Mouse (Mus musculus): ENCODE results near the gene Dync1li1.

Dync1li1 gene

DNA sequence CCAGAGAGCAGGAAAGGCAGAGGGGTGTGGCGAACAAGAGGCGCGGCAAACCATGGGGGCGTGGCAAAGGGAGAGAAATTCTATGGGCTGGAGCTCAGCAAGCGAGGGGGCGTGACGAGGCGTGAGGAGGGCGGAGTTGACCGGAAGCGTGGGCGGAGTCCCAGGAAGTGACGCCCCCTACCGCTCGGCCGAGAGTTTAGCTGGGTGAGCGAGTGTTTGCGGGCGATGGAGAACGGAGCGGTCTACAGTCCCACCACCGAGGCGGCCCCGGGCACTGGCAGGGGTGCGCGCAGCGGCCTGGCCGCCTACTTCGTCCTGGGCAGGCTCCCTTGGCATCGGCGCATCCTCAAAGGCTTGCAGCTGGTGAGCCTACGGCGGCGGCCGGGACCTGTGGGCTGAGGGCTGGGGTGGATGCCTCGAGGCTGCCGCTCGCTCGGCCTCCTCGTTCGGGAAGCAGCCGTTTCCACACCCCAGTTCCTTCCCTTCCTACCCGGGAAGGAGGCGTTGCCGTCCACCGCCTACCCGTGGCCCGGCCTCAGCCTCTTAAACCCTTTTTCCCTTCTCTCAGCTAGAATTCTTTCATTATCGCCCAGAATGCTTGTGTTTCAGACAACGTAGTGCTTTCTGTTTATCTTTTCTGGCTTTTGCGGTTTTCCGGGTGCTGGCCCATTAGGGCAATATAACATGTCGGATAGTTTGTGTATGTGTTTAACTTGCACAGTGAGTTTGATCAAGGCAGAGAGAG lies 42.6 kb downstream of the Dync1li1 start, which contains the start of gene Cmtm6:
Cmtm6 (plus strand) TSS at position 106 of the 745 bp plus-strand sequence.
- peak; percentile 100 for DNase-seq

- DNase-seq, result peak; percentile 66 to 68
These were observed 43.5 kb downstream of the Dync1li1 start for GRCm38 (mm10) chr9:114731871-114732682.

DNA sequence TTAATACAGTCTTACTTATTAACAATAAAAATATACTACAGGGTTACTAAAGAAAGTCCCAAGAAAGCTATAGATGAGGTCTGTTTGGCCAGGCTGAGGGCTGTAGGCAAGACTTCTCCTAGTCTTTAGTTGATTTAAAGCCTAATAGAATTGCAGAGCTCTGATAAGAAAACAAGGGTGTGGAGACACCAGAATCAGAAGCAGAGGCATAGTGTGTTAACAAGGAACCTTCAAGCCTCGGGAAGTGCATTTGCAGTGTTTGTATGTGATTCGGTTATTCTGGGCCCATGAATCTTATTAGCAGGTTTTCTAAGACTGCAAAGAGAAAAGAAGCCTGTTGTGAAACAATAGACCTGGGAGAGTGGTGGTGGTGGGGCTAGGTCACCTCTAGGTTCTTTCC lies 44.6 kb downstream of the Dync1li1 start:
- no peak for DNase-seq

GRCm38 (mm10) chr9:114736442-114736841 lies 47.9 kb downstream of the Dync1li1 start:
- DNase-seq, result no peak

DNA sequence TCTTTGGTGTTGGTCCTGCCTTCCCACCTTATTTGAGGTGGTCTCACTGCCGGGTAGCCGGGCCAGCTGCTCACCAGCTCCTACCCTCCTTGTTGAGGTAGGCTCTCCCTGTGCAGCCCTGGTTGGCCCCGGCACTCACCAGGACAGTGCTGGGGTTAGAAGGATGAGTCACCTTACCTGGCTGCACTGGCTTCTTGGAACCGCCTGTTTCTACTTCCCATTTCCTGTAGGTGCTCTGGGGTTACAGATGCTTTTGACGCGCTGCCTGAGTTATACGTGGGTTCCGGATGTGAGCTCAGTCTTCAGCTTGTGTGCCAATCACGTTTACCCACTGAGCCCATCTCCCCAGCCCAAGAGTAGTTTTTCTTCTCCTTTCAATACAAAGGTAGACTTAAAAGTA lies 51.7 kb downstream of the Dync1li1 start:
- DNase-seq, result no peak

- peak; percentile 56 to 63 for DNase-seq
These were observed 54.1 kb downstream of the Dync1li1 start for GRCm38 (mm10) chr9:114742731-114743130.

DNA sequence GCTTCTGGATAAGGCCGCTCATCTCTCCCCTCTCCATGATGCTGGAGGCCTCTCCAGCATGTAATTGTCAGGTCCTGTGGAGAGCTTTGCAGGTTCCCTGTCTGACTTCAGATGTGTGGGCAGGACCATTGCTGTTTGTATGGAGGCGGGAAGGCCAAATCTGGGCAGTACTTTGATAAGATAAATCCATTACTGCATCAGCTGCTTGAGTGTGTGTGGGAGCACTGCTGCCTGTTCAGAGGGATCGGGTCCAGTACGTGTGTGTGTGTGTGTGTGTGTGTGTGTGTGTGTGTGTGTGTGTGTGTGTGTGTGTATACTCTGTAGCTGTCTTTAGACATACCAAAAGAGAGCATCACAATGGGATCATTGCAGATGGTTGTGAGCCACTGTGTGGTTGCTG lies 56.6 kb downstream of the Dync1li1 start:
- no peak for DNase-seq

- no peak for DNase-seq
These were observed 57.1 kb downstream of the Dync1li1 start for GRCm38 (mm10) chr9:114745654-114746053.

GRCm38 (mm10) chr9:114747012-114747411 lies 58.4 kb downstream of the Dync1li1 start:
- no peak for DNase-seq

- no peak for DNase-seq
These were observed 58.9 kb downstream of the Dync1li1 start for GRCm38 (mm10) chr9:114747466-114747865.

GRCm38 (mm10) chr9:114751582-114751981 lies 63.0 kb downstream of the Dync1li1 start:
- no peak for DNase-seq

- DNase-seq, result peak in 1 of 2 experiments; percentile 76
These were observed 63.7 kb downstream of the Dync1li1 start for GRCm38 (mm10) chr9:114752311-114752710.

DNA sequence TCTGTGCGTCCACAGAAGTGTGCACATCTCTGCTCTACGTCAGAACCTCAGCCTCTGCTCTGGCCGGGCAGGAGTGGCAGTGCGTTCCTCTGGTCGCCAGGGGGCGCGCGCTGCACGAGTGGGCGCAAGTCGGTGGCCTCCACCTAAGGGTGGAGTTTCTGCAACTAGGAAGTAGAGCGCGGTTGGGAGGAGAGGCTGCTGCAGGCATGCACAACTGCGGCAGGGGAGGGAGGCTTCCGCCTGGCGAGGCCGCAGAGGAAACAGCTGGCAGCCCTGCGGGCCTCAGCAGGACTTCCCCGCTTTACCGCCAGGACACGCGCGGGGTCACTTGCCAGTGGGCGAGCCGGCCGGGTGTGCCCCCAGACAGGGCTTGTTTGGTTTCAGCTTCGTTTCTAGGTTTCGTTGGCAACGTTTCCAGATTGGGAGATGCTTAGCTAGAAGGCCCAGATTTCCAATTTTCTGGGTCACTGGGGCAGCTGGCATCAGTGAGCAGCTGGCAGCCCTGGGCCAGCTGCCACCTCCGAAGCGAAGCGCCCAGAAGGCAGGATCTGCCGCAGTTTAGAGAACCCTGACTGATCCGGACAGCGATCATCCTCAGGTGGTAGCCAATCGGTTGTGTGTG lies 64.4 kb downstream of the Dync1li1 start:
- DNase-seq, result peak; percentile 98 to 99

DNA sequence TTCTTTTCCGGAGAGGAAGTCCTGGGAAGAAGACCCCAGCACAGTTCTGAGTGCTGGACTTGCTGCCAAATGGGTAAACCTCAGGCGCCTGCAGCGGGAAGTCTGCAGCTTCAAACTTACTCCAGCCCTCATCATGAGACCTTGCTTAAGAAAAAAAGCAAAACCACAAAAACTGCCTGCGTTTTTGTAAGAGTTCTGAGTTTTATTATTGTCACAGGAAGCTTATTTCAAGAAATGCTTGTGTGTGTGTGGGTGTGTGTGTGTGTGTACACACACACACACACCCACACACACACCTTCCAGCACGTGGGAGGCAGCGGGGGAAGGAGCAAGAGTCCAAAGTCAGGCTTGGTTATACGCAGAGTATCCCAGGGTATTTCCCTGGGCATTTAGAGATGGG lies 69.7 kb downstream of the Dync1li1 start:
- no peak for DNase-seq

DNA sequence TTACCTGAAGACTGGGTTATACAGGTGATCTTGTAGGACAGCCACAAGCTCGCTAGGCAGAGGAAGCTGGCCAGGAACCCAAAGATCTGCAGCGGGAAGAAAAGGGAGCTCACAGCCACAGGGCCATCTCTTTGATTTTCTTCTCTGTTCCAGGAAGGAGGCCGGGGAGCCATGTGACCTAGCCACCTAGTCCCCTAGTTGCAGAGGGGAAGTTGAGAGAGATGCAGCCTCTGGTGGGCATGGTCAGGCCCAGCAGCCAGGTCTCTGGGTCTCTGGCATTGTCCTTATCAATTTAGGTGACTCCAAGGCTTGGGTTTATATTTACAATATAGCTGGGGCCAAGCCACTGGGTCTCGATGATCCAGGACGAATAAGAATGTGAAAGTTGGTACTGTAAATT lies 70.2 kb downstream of the Dync1li1 start:
- no peak for DNase-seq

DNA sequence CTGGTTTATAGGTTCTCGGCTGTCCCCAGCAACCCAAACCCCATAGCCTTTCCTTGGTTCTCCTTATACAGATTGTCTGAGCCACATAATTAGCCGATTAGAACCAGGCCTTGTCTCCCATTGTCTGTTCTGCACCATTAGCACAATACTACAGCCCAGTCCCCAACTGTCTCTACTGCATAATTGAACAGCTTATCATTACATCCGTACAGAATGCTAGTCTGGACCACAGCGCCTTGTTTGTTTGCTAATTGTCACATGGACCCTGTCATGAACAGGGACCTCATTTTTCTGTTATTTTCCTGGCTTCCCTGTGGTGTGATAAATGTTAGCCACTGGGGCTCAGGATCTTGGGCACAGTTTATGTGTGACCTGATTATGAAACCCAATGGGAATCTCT lies 71.3 kb downstream of the Dync1li1 start:
- DNase-seq, result no peak

GRCm38 (mm10) chr9:114760353-114760752 lies 71.8 kb downstream of the Dync1li1 start:
- peak; percentile 31 to 51 for DNase-seq

DNA sequence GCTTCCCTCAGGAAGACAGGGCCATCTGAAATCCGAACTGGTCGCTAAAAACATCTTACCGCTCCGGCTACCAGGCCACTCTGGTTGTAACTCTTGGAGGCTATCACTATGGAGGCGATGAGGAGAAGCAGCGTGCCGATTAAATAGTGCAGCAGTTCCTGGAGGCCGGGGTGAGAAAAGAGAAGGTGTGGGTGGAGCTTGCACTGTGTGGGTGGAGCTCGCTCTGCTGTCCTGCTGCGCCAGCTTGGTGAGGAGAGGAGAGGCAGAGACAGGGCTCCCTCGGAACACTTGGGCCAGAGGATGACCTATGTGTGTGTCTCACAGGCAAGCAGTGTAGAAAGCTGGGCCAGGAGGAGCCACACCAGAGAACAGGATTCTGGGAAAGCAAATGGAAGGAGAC lies 73.3 kb downstream of the Dync1li1 start:
- DNase-seq, result no peak

DNA sequence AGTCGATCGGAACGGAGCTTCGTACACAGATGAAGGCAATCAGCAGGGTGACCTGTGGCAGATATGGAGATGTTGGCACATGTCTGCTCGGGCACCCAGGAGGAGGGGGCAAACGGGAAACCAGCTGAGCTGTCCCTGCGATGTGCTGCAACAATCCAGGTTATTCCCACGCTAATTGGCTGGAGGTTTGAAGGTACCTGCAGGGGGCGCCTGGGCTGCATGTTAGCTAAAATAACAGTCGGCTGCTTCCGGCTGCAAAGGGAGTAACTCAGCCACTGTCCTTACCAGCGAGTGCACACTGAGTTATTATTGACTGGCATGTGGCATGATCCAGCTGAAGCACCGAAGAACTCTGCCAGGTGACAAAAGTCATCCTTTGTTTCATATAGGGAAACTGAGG lies 74.8 kb downstream of the Dync1li1 start:
- peak; percentile 67 to 70 for DNase-seq

- no peak for DNase-seq
These were observed 78.4 kb downstream of the Dync1li1 start for GRCm38 (mm10) chr9:114767030-114767429.

DNA sequence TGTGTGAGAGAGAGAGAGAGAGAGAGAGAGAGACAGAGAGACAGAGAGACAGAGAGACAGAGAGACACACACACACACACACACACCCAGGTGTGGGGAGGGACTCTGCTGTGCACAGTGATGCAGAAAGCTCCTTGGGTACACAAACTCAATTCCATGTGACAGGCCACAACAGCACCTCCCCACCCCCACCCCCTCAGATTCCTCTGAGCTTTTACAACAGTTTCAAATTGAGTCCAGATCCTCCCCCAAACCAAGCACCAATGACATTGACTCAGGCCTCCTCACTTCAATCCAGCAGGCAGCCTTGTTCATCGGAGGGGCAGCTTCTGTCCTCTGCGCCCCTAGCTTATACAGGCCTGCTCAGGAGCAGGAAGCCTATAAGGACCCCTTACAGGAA lies 78.9 kb downstream of the Dync1li1 start:
- DNase-seq, result no peak

DNA sequence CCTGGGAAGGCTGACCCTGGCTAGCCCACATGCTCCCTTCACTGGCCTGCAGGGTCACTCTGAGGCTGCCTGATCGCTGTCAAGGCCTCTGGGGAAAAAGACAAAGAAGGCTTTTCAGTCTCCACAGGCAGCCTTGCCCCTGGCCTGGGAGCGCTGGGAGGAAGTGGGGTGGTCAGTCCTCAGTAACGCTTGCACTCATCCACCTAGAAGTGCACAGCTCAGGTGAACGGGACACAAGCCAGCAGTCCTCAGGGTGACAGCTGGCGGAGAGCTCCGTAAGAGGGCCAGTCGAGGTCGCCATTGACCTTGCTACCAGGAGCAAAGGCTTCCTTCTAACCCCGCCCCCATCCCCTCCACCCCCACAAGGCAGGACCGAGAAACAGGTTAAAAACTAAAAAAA lies 79.5 kb downstream of the Dync1li1 start:
- DNase-seq, result no peak

DNA sequence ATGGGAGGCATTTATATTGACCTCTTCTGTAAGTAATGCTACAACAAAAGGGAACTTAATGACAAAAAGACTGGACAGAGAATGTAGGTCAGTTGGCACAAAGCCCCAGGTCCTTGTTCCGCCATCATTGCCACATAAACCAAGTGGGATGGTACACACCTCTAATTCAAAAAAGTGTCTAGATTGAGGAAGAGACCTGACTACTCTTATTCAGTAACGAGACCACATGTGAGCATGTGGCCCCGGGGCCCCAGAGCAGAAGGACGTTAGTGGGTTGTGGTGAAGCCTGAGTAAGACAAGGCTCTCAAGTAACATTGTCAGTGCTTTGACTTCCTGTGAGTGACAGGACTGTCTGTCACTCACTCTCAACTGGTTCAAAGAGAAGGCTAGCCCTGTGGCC lies 81.6 kb downstream of the Dync1li1 start:
- peak; percentile 38 to 58 for DNase-seq

- DNase-seq, result no peak
These were observed 83.0 kb downstream of the Dync1li1 start for GRCm38 (mm10) chr9:114771565-114771964.

Data from B cell, adult 2 months (primary cell).